ENCODE assay signal across 1 mouse cellular context in the genomic region with DNA sequence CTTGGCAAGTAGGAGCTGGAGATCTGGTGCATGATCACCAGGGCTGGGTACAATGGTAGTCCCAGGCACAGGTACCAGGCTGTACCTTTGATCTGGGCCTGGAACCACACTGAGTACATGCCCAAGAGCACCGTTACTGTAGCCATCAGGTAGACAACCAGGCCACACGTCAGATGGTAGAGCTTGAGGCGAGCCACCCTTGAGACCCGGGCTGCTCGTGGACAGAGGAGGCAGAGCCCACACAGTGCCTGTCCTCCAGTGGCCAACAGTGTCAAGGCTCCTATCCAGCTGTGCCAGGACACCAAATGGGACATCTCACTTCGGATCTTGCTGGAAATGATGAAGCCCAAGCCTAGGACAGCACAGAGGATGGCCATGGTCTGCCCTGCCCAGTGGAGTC.
TF ChIP-seq lines count a peak whose summit lies in the region.

No protein-coding gene starts in this region.

TF ChIP-seq in CH12.LX, 34 proteins besides CTCF, POLR2A, EP300 and RAD21:
- TF ChIP-seq NRF1 (IDR thresholded peaks at IDR 0.05; ENCODE audit: low read depth, low read length) (no peak), KAT2A (IDR thresholded peaks at IDR 0.05; ENCODE audit: insufficient replicate concordance, low read length) (no peak), USF2 (conservative IDR thresholded peaks at IDR 0.05; ENCODE audit: low read depth, low read length) (no peak), GABPA (IDR thresholded peaks at IDR 0.05; ENCODE audit: insufficient replicate concordance, low read depth, low read length) (no peak), BHLHE40 (IDR thresholded peaks at IDR 0.05; ENCODE audit: low read depth, low read length) (no peak), SIN3A (IDR thresholded peaks at IDR 0.05; ENCODE audit: low read length) (no peak)
